Mouse (Mus musculus): ENCODE data around the gene Prdx5. TPM values are rescaled to one million over a fixed set of nuclear protein-coding genes. Genes with fewer than 3 reads are reported as not detected.

Gene Prdx5
- polyA plus RNA-seq, 1 experiment: 169 TPM

- no peak for DNase-seq (ENCODE audit: low read depth)
- no peak for TF ChIP-seq POLR2A (IDR thresholded peaks at IDR 0.05; ENCODE audit: borderline replicate concordance, extremely low read depth, insufficient read depth, insufficient read length, poor library complexity, severe bottlenecking)
- TF ChIP-seq CTCF (IDR thresholded peaks at IDR 0.05; ENCODE audit: borderline replicate concordance, extremely low read depth, insufficient read depth, insufficient read length): no peak
These were observed 24.5 kb upstream of the Prdx5 start, which contains the start of gene Kcnk4 for GRCm38 (mm10) chr19:6934195-6934977. Gene Kcnk4, minus strand, starts transcription at chr19:6934515.

GRCm38 (mm10) chr19:6933436-6934194, 23.7 kb upstream of the Prdx5 start:
- DNase-seq (ENCODE audit: low read depth): no peak
- no peak for TF ChIP-seq POLR2A (IDR thresholded peaks at IDR 0.05; ENCODE audit: borderline replicate concordance, extremely low read depth, insufficient read depth, insufficient read length, poor library complexity, severe bottlenecking)
- no peak for TF ChIP-seq CTCF (IDR thresholded peaks at IDR 0.05; ENCODE audit: borderline replicate concordance, extremely low read depth, insufficient read depth, insufficient read length)

GRCm38 (mm10) chr19:6933102-6933435, 23.2 kb upstream of the Prdx5 start:
- TF ChIP-seq CTCF (IDR thresholded peaks at IDR 0.05; ENCODE audit: borderline replicate concordance, extremely low read depth, insufficient read depth, insufficient read length): no peak
- TF ChIP-seq POLR2A (IDR thresholded peaks at IDR 0.05; ENCODE audit: borderline replicate concordance, extremely low read depth, insufficient read depth, insufficient read length, poor library complexity, severe bottlenecking): no peak
- DNase-seq (ENCODE audit: low read depth): no peak

GRCm38 (mm10) chr19:6932018-6932417, 22.1 kb upstream of the Prdx5 start:
- TF ChIP-seq POLR2A (IDR thresholded peaks at IDR 0.05; ENCODE audit: borderline replicate concordance, extremely low read depth, insufficient read depth, insufficient read length, poor library complexity, severe bottlenecking) (no peak), CTCF (IDR thresholded peaks at IDR 0.05; ENCODE audit: borderline replicate concordance, extremely low read depth, insufficient read depth, insufficient read length) (no peak)
- no peak for DNase-seq (ENCODE audit: low read depth)

GRCm38 (mm10) chr19:6931002-6931401, 21.1 kb upstream of the Prdx5 start:
- DNase-seq (ENCODE audit: low read depth): no peak
- TF ChIP-seq POLR2A (IDR thresholded peaks at IDR 0.05; ENCODE audit: borderline replicate concordance, extremely low read depth, insufficient read depth, insufficient read length, poor library complexity, severe bottlenecking) (no peak), CTCF (IDR thresholded peaks at IDR 0.05; ENCODE audit: borderline replicate concordance, extremely low read depth, insufficient read depth, insufficient read length) (no peak)

GRCm38 (mm10) chr19:6928080-6928479, 18.2 kb upstream of the Prdx5 start:
- no peak for TF ChIP-seq CTCF (IDR thresholded peaks at IDR 0.05; ENCODE audit: borderline replicate concordance, extremely low read depth, insufficient read depth, insufficient read length)
- TF ChIP-seq POLR2A (IDR thresholded peaks at IDR 0.05; ENCODE audit: borderline replicate concordance, extremely low read depth, insufficient read depth, insufficient read length, poor library complexity, severe bottlenecking): no peak
- DNase-seq (ENCODE audit: low read depth): no peak

GRCm38 (mm10) chr19:6926559-6927255, 16.8 kb upstream of the Prdx5 start:
- TF ChIP-seq POLR2A (IDR thresholded peaks at IDR 0.05; ENCODE audit: borderline replicate concordance, extremely low read depth, insufficient read depth, insufficient read length, poor library complexity, severe bottlenecking): no peak
- TF ChIP-seq CTCF (IDR thresholded peaks at IDR 0.05; ENCODE audit: borderline replicate concordance, extremely low read depth, insufficient read depth, insufficient read length): no peak
- DNase-seq (ENCODE audit: low read depth): peak; percentile 43

GRCm38 (mm10) chr19:6925611-6926329, 15.9 kb upstream of the Prdx5 start:
- TF ChIP-seq CTCF (IDR thresholded peaks at IDR 0.05; ENCODE audit: borderline replicate concordance, extremely low read depth, insufficient read depth, insufficient read length) (no peak), POLR2A (IDR thresholded peaks at IDR 0.05; ENCODE audit: borderline replicate concordance, extremely low read depth, insufficient read depth, insufficient read length, poor library complexity, severe bottlenecking) (no peak)
- DNase-seq (ENCODE audit: low read depth): no peak

- no peak for TF ChIP-seq POLR2A (IDR thresholded peaks at IDR 0.05; ENCODE audit: borderline replicate concordance, extremely low read depth, insufficient read depth, insufficient read length, poor library complexity, severe bottlenecking)
- no peak for TF ChIP-seq CTCF (IDR thresholded peaks at IDR 0.05; ENCODE audit: borderline replicate concordance, extremely low read depth, insufficient read depth, insufficient read length)
- no peak for DNase-seq (ENCODE audit: low read depth)
These were observed 15.3 kb upstream of the Prdx5 start, which contains the start of gene Catsperz for GRCm38 (mm10) chr19:6925307-6925573. Gene Catsperz, minus strand, starts transcription at chr19:6925380.

GRCm38 (mm10) chr19:6924461-6925306, 14.8 kb upstream of the Prdx5 start:
- TF ChIP-seq POLR2A (IDR thresholded peaks at IDR 0.05; ENCODE audit: borderline replicate concordance, extremely low read depth, insufficient read depth, insufficient read length, poor library complexity, severe bottlenecking): no peak
- TF ChIP-seq CTCF (IDR thresholded peaks at IDR 0.05; ENCODE audit: borderline replicate concordance, extremely low read depth, insufficient read depth, insufficient read length): peak; percentile 85
- peak; percentile 85 for DNase-seq (ENCODE audit: low read depth)
